Mouse (Mus musculus): Measurements from ENCODE around the gene Ifitm3.

The Ifitm3 gene

GRCm38 (mm10) chr7:140962733-140963132 is 47.8 kb downstream of the Ifitm3 start:
- DNase-seq (ENCODE audit: low spot score), result no peak

- DNase-seq (ENCODE audit: low spot score), result no peak
Measured at GRCm38 (mm10) chr7:140961416-140961815, 49.2 kb downstream of the Ifitm3 start.

- no peak for DNase-seq (ENCODE audit: low spot score)
Measured at GRCm38 (mm10) chr7:140960026-140960425, 50.5 kb downstream of the Ifitm3 start.

Data from embryo, embryonic 10.5 days (tissue).